Mouse (Mus musculus): ENCODE data around the gene Pgm2. TPM values are rescaled to one million over a fixed set of nuclear protein-coding genes. Genes with fewer than 3 reads are reported as not detected.

Gene Pgm2
- total RNA-seq, 2 experiments from 2014 or later = 10.9 to 11.0 TPM

GRCm38 (mm10) chr5:64140202-64140601 lies 47.5 kb downstream of the Pgm2 start:
- no peak for DNase-seq (ENCODE audit: low spot score in 2 of 2)

- no peak for DNase-seq (ENCODE audit: low spot score in 2 of 2)
Observed at GRCm38 (mm10) chr5:64144315-64144714, 51.6 kb downstream of the Pgm2 start.

GRCm38 (mm10) chr5:64146384-64147005 lies 53.7 kb downstream of the Pgm2 start:
- no peak for DNase-seq (ENCODE audit: low spot score in 2 of 2)

GRCm38 (mm10) chr5:64149184-64150127 lies 56.7 kb downstream of the Pgm2 start:
- no peak for DNase-seq (ENCODE audit: low spot score in 2 of 2)

GRCm38 (mm10) chr5:64153319-64153718 lies 60.6 kb downstream of the Pgm2 start:
- DNase-seq (ENCODE audit: low spot score in 2 of 2) = no peak

- DNase-seq (ENCODE audit: low spot score in 2 of 2) = peak in 1 of 2 experiments; percentile 22
Observed at GRCm38 (mm10) chr5:64155861-64156550, 63.3 kb downstream of the Pgm2 start, which contains the start of gene Tbc1d1. Tbc1d1 (plus strand) TSS chr5:64156305.

- no peak for DNase-seq (ENCODE audit: low spot score in 2 of 2)
Observed at GRCm38 (mm10) chr5:64156579-64156978, 63.8 kb downstream of the Pgm2 start.

GRCm38 (mm10) chr5:64157926-64158325 lies 65.2 kb downstream of the Pgm2 start:
- no peak for DNase-seq (ENCODE audit: low spot score in 2 of 2)

GRCm38 (mm10) chr5:64158501-64158900 lies 65.8 kb downstream of the Pgm2 start:
- no peak for DNase-seq (ENCODE audit: low spot score in 2 of 2)

GRCm38 (mm10) chr5:64159065-64159780 lies 66.5 kb downstream of the Pgm2 start:
- DNase-seq (ENCODE audit: low spot score in 2 of 2) = peak; percentile 57 to 60

- DNase-seq (ENCODE audit: low spot score in 2 of 2) = peak; percentile 66 to 71
Observed at GRCm38 (mm10) chr5:64159781-64160704, 67.3 kb downstream of the Pgm2 start.

GRCm38 (mm10) chr5:64160705-64161391 lies 68.1 kb downstream of the Pgm2 start:
- no peak for DNase-seq (ENCODE audit: low spot score in 2 of 2)

- DNase-seq (ENCODE audit: low spot score in 2 of 2) = no peak
Observed at GRCm38 (mm10) chr5:64161917-64162316, 69.2 kb downstream of the Pgm2 start.

GRCm38 (mm10) chr5:64162582-64162981 lies 69.8 kb downstream of the Pgm2 start:
- DNase-seq (ENCODE audit: low spot score in 2 of 2) = no peak

GRCm38 (mm10) chr5:64164414-64164813 lies 71.7 kb downstream of the Pgm2 start:
- no peak for DNase-seq (ENCODE audit: low spot score in 2 of 2)

- peak in 1 of 2 experiments; percentile 36 for DNase-seq (ENCODE audit: low spot score in 2 of 2)
Observed at GRCm38 (mm10) chr5:64165826-64166225, 73.1 kb downstream of the Pgm2 start.

GRCm38 (mm10) chr5:64168990-64169540 lies 76.3 kb downstream of the Pgm2 start:
- no peak for DNase-seq (ENCODE audit: low spot score in 2 of 2)

GRCm38 (mm10) chr5:64172884-64173283 lies 80.1 kb downstream of the Pgm2 start:
- DNase-seq (ENCODE audit: low spot score in 2 of 2) = no peak

- DNase-seq (ENCODE audit: low spot score in 2 of 2) = no peak
Observed at GRCm38 (mm10) chr5:64173302-64173701, 80.6 kb downstream of the Pgm2 start.
